Mouse (Mus musculus) adrenal gland, postnatal 10 days (tissue): ENCODE results near the gene Iqgap2. TPM values are rescaled to one million over a fixed set of nuclear protein-coding genes. Genes with fewer than 3 reads are reported as not detected.
A peak's percentile ranks its signal among the peaks of the same experiment; 100 is the strongest.

Experiments
- DNase-seq: peaks from one replicate; pipeline ENCODE4 v3.0.0; 2021; ENCODE audit warnings: mixed read lengths
- total RNA-seq, 2 experiments: library from RNA; stranded (reverse); gene quantifications; 2 replicates each; pipeline ENCODE4 v1.2.3; 2021

The Iqgap2 gene
- total RNA-seq, 2 experiments from 2014 or later: 63.8 to 81.7 TPM

GRCm38 (mm10) chr13:95829431-95830171 lies 62.1 kb downstream of the Iqgap2 start:
- no peak for DNase-seq

GRCm38 (mm10) chr13:95828616-95829015 lies 63.1 kb downstream of the Iqgap2 start:
- DNase-seq: no peak

- DNase-seq: no peak
Measured at GRCm38 (mm10) chr13:95826178-95826577, 65.5 kb downstream of the Iqgap2 start.

- DNase-seq: no peak
Measured at GRCm38 (mm10) chr13:95822918-95823317, 68.8 kb downstream of the Iqgap2 start.

GRCm38 (mm10) chr13:95820071-95820470 lies 71.7 kb downstream of the Iqgap2 start:
- peak; percentile 50 for DNase-seq

- DNase-seq: peak; percentile 44
Measured at GRCm38 (mm10) chr13:95818941-95819340, 72.8 kb downstream of the Iqgap2 start.

- no peak for DNase-seq
Measured at GRCm38 (mm10) chr13:95813643-95814042, 78.1 kb downstream of the Iqgap2 start.

- no peak for DNase-seq
Measured at GRCm38 (mm10) chr13:95810796-95811195, 80.9 kb downstream of the Iqgap2 start.

- DNase-seq: no peak
Measured at GRCm38 (mm10) chr13:95807106-95807750, 84.5 kb downstream of the Iqgap2 start.

GRCm38 (mm10) chr13:95805469-95806166 lies 86.1 kb downstream of the Iqgap2 start:
- DNase-seq: peak; percentile 86

- no peak for DNase-seq
Measured at GRCm38 (mm10) chr13:95804113-95804512, 87.6 kb downstream of the Iqgap2 start.

GRCm38 (mm10) chr13:95800925-95801324 lies 90.8 kb downstream of the Iqgap2 start:
- peak; percentile 51 for DNase-seq

GRCm38 (mm10) chr13:95799322-95799721 lies 92.4 kb downstream of the Iqgap2 start:
- DNase-seq: no peak

GRCm38 (mm10) chr13:95798721-95799120 lies 93.0 kb downstream of the Iqgap2 start:
- no peak for DNase-seq

- no peak for DNase-seq
Measured at GRCm38 (mm10) chr13:95797530-95797929, 94.2 kb downstream of the Iqgap2 start.

GRCm38 (mm10) chr13:95794346-95794745 lies 97.4 kb downstream of the Iqgap2 start:
- no peak for DNase-seq

GRCm38 (mm10) chr13:95790883-95791282 lies 100.8 kb downstream of the Iqgap2 start:
- no peak for DNase-seq

GRCm38 (mm10) chr13:95788631-95789376 lies 102.9 kb downstream of the Iqgap2 start:
- DNase-seq: no peak

GRCm38 (mm10) chr13:95782969-95783332 lies 108.8 kb downstream of the Iqgap2 start:
- DNase-seq: peak; percentile 40

GRCm38 (mm10) chr13:95782311-95782968 lies 109.3 kb downstream of the Iqgap2 start:
- peak; percentile 53 for DNase-seq

- DNase-seq: no peak
Measured at GRCm38 (mm10) chr13:95780038-95780437, 111.7 kb downstream of the Iqgap2 start.

GRCm38 (mm10) chr13:95779261-95779660 lies 112.5 kb downstream of the Iqgap2 start:
- DNase-seq: no peak
